Comparison of ENCODE assay signal across 8 mouse cellular contexts in the genomic region with DNA sequence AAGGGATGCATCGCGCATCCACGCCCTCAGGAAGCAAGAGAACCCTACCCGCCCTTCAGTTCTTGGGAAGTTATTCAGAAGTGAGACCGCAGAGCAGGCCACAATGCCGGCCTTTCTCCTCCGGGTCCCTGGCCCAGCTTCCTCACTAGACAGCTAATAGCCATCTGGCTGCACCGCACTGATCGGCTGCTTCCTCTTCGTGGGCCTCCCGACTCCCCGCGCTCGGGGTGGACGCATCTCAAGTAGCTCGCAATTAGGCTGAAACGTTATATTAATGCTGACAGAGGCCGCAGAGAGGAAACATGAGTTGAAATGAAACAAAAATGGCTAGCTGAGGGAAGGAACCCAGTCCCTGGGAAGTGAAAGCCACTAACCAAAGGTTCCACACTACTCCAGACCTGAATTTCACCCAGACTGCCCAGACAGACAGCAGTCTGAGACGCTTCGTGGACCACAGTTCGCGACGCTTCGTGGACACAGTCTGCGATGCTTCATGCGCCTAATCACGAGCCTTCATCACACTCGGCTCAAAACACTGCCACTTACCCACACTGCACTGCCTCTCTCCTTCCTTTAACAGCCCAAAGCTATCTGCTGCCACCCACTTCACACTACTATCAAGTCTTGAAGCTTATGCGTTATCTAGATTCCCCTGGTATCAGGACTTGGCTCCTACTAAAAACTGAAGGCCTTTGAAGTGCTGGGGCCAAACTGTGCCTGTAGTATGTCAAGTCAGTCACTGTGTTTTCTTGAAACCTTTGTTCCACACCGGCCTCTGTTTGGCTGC.
DNase-seq lines count a peak whose midpoint lies in the region; ATAC-seq and TF ChIP-seq lines count a peak whose summit lies in the region.
"Had no signal": no experiment of that assay in that cellular context is flagged by ENCODE, and none has a peak within 500 bp of the region (broad histone marks: within the 10 kb centered on the region; RNA-seq: fewer than 3 reads in every experiment).

No protein-coding gene starts in this region.

- intact Hi-C loops in heart, adult 2 months (cut with DNase I): no loop called here

- no peak for TF ChIP-seq CTCF in brain, embryonic 14.5 days (IDR thresholded peaks at IDR 0.05; ENCODE audit: borderline replicate concordance, extremely low read depth, insufficient read depth, insufficient read length)
- TF ChIP-seq CTCF in heart, adult 2 months (IDR thresholded peaks at IDR 0.05): no peak

- no peak overlapping the region for H3K9ac ChIP-seq in lung, embryonic 15.5 days
- H3K9ac ChIP-seq in heart, adult 2 months (ENCODE audit: low read depth, low read length): no peak overlapping the region
- H3K9ac ChIP-seq in limb, embryonic 15.5 days: no peak overlapping the region
- H3K9ac ChIP-seq: midbrain, embryonic 12.5 days had no signal

- H3K27ac ChIP-seq in lung, embryonic 15.5 days: 0 out of 2 replicates have a peak overlapping the region, but pooled peaks have one; percentile 8
- no peak overlapping the region for H3K27ac ChIP-seq in heart, adult 2 months
- no peak overlapping the region for H3K27ac ChIP-seq in limb, embryonic 15.5 days
- H3K27ac ChIP-seq: midbrain, embryonic 12.5 days had no signal

- H3K9me3 ChIP-seq in lung, embryonic 15.5 days: no peaks in the 10 kb centered on the region
- H3K9me3 ChIP-seq in limb, embryonic 15.5 days: no peaks in the 10 kb centered on the region
- H3K9me3 ChIP-seq: midbrain, embryonic 12.5 days had no signal

- no peak for TF ChIP-seq POLR2A in brain, embryonic 14.5 days (IDR thresholded peaks at IDR 0.05; ENCODE audit: borderline replicate concordance, extremely low read depth, insufficient read depth, insufficient read length, poor library complexity, severe bottlenecking)
- no peak for TF ChIP-seq POLR2A in heart, adult 2 months (IDR thresholded peaks at IDR 0.05; ENCODE audit: insufficient read depth, low read depth, low read length)

- no peak overlapping the region for H3K4me3 ChIP-seq in lung, embryonic 15.5 days
- H3K4me3 ChIP-seq in heart, adult 2 months: no peak overlapping the region
- H3K4me3 ChIP-seq in limb, embryonic 15.5 days: no peak overlapping the region
- H3K4me3 ChIP-seq: midbrain, embryonic 12.5 days had no signal

- no peak overlapping the region for H3K4me2 ChIP-seq in lung, embryonic 15.5 days
- H3K4me2 ChIP-seq in limb, embryonic 15.5 days: 0 out of 2 replicates have a peak overlapping the region, but pooled peaks have one; percentile 8
- H3K4me2 ChIP-seq: midbrain, embryonic 12.5 days had no signal

- H3K36me3 ChIP-seq in lung, embryonic 15.5 days: no peaks in the 10 kb centered on the region
- H3K36me3 ChIP-seq in heart, adult 2 months (ENCODE audit: control insufficient read depth, insufficient read depth, low read length): no peaks in the 10 kb centered on the region
- H3K36me3 ChIP-seq in limb, embryonic 15.5 days: no peaks in the 10 kb centered on the region
- H3K36me3 ChIP-seq: midbrain, embryonic 12.5 days had no signal

- H3K4me1 ChIP-seq in lung, embryonic 15.5 days: 0 out of 2 replicates have a peak, but pooled peaks cover 8% of the 10 kb centered on the region
- H3K4me1 ChIP-seq in heart, adult 2 months (ENCODE audit: control insufficient read depth, insufficient read depth, low read length): no peaks in the 10 kb centered on the region; the same call in 1 of the 2 replicates
- H3K4me1 ChIP-seq in limb, embryonic 15.5 days: peaks cover 24% of the 10 kb centered on the region
- H3K4me1 ChIP-seq: midbrain, embryonic 12.5 days had no signal

- H3K27me3 ChIP-seq in lung, embryonic 15.5 days: no peaks in the 10 kb centered on the region
- H3K27me3 ChIP-seq in heart, adult 2 months (ENCODE audit: control insufficient read depth, insufficient read depth, low read length): no peaks in the 10 kb centered on the region
- no peaks in the 10 kb centered on the region for H3K27me3 ChIP-seq in limb, embryonic 15.5 days
- H3K27me3 ChIP-seq: midbrain, embryonic 12.5 days had no signal

- 62% methylated on average over 30 of the region's 30 CpGs for WGBS in lung, embryonic 15.5 days
- WGBS in heart, adult 2 months: 36% methylated on average over 30 of the region's 30 CpGs
- WGBS in limb, embryonic 15.5 days: 66% methylated on average over 30 of the region's 30 CpGs

- TF ChIP-seq EP300 in heart, adult 2 months (IDR thresholded peaks at IDR 0.05; ENCODE audit: insufficient read depth, low read depth, low read length): no peak

- no peaks in the 10 kb centered on the region for H3K79me2 ChIP-seq in heart, adult 2 months (replicated peaks; ENCODE audit: control insufficient read depth, insufficient read depth, low read length)

- 0 out of 2 replicates have a peak, but pooled peaks have one; percentile 9 for ATAC-seq in lung, embryonic 15.5 days (ENCODE audit: borderline replicate concordance, extremely low read depth, low FRiP score, low TSS enrichment)
- ATAC-seq in limb, embryonic 15.5 days (ENCODE audit: insufficient number of reproducible peaks, low FRiP score, low TSS enrichment, low read depth): no peak

- DNase-seq in lung, postnatal 14 days: no peak
- DNase-seq in brain, embryonic 14.5 days (ENCODE audit: low read depth): peak; percentile 53
- peak; percentile 28 to 42 for DNase-seq in heart, adult 2 months
- no peak for DNase-seq in MN1 (ENCODE audit: low spot score)
- DNase-seq in right cerebral cortex, postnatal 25 days: no peak

Comparison
In these comparisons a context has a peak if more than half of its experiments do, and no peak if none do; other contexts are left out.
1. DNase-seq: peak in brain, embryonic 14.5 days (single experiment) and heart, adult 2 months (2 of 2); none in lung, postnatal 14 days (single experiment), MN1 (single experiment) and right cerebral cortex, postnatal 25 days (single experiment).